In the genomic region with DNA sequence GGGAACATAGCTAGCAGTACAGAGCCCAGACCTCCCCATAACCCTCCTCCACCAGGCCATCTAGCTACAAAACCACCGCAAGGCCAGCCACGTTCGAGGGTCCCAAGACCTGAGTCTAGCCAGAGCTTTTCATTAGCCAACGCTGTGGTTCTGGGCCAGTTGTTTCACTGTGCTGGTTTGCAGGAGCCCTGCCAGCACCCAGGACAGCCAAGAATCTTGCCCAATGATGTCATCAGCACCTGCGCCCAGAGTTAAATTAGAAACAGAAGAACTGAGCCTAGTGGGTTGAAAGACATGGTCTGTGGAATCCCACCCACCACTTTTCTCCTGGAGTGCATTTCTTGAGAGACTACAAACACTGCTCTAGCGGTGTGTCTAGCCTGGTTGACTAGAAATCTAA, we compare ENCODE assay signal across 13 mouse cellular contexts. TPM values are rescaled to one million over a fixed set of nuclear protein-coding genes. Genes with fewer than 3 reads are reported as not detected.
DNase-seq lines count a peak whose midpoint lies in the region; ATAC-seq lines count a peak whose summit lies in the region.
"Had no signal": no experiment of that assay in that cellular context is flagged by ENCODE, and none has a peak within 500 bp of the region (broad histone marks: within the 10 kb centered on the region; RNA-seq: fewer than 3 reads in every experiment).

No protein-coding gene starts in this region.

- peak; percentile 56 to 63 for DNase-seq in cerebellum, postnatal 25 days
- DNase-seq in cerebellum, adult 9-11 months, result no peak
- DNase-seq in Muller cell, postnatal 12 days (ENCODE audit: inconsistent ontology term), result peak; percentile 73
- peak; percentile 80 for DNase-seq in gastrocnemius, adult 18-20 months (ENCODE audit: low spot score)
- DNase-seq in left cerebral cortex, postnatal 14 days (ENCODE audit: low spot score in 2 of 2), result peak; percentile 45 to 71

- H3K9ac ChIP-seq in midbrain, embryonic 16.5 days (ENCODE audit: low read depth, low read length), result no peak overlapping the region
- H3K9ac ChIP-seq in kidney, embryonic 16.5 days (replicated peaks; ENCODE audit: low read length), result no peak overlapping the region
- H3K9ac ChIP-seq: forebrain, embryonic 15.5 days; midbrain, embryonic 12.5 days had no signal

- intact Hi-C loops in left cerebral cortex, postnatal 14 days (cut with DNase I), result loop anchor here (5.0 kb wide), 1 partner anchor 314 kb away; no protein-coding TSS in a partner anchor

- H3K36me3 ChIP-seq in midbrain, embryonic 16.5 days (ENCODE audit: control insufficient read depth, insufficient read depth, low read length), result no peaks in the 10 kb centered on the region
- H3K36me3 ChIP-seq in kidney, embryonic 16.5 days (ENCODE audit: insufficient read depth, low read length), result no peaks in the 10 kb centered on the region
- H3K36me3 ChIP-seq: forebrain, embryonic 15.5 days; hindbrain, embryonic 10.5 days; midbrain, embryonic 12.5 days had no signal

- H3K27ac ChIP-seq in midbrain, embryonic 16.5 days (ENCODE audit: low read length), result no peak overlapping the region
- H3K27ac ChIP-seq in kidney, embryonic 16.5 days (ENCODE audit: low read length), result no peak overlapping the region
- H3K27ac ChIP-seq: forebrain, embryonic 15.5 days; hindbrain, embryonic 10.5 days; midbrain, embryonic 12.5 days had no signal

- no peak overlapping the region for H3K4me2 ChIP-seq in midbrain, embryonic 16.5 days (ENCODE audit: low read length)
- no peak overlapping the region for H3K4me2 ChIP-seq in kidney, embryonic 16.5 days (replicated peaks; ENCODE audit: low read depth, low read length)
- H3K4me2 ChIP-seq: forebrain, embryonic 15.5 days; midbrain, embryonic 12.5 days had no signal

- no peaks in the 10 kb centered on the region for H3K4me1 ChIP-seq in midbrain, embryonic 16.5 days (ENCODE audit: control insufficient read depth, insufficient read depth, low read length)
- H3K4me1 ChIP-seq in kidney, embryonic 16.5 days (ENCODE audit: insufficient read depth, low read length), result no peaks in the 10 kb centered on the region
- H3K4me1 ChIP-seq: midbrain, embryonic 12.5 days had no signal

- ATAC-seq in granulocyte monocyte progenitor cell, adult 5-6 weeks (replicated peaks; ENCODE audit: poor library complexity, severe bottlenecking), result no peak
- no peak for ATAC-seq in midbrain, embryonic 16.5 days
- no peak for ATAC-seq in kidney, embryonic 16.5 days (ENCODE audit: low FRiP score, low TSS enrichment)
- ATAC-seq: forebrain, embryonic 15.5 days had no signal

- no peaks in the 10 kb centered on the region for H3K9me3 ChIP-seq in midbrain, embryonic 16.5 days (replicated peaks; ENCODE audit: control insufficient read depth, low read length, poor library complexity, severe bottlenecking)
- no peaks in the 10 kb centered on the region for H3K9me3 ChIP-seq in kidney, embryonic 16.5 days (ENCODE audit: low read length)
- H3K9me3 ChIP-seq: forebrain, embryonic 15.5 days; hindbrain, embryonic 10.5 days; midbrain, embryonic 12.5 days had no signal

- no peaks in the 10 kb centered on the region for H3K27me3 ChIP-seq in midbrain, embryonic 16.5 days (ENCODE audit: control insufficient read depth, insufficient read depth, low read depth, low read length)
- H3K27me3 ChIP-seq in kidney, embryonic 16.5 days (ENCODE audit: insufficient read depth, low read length), result no peaks in the 10 kb centered on the region
- H3K27me3 ChIP-seq: forebrain, embryonic 15.5 days had no signal

- no peak overlapping the region for H3K4me3 ChIP-seq in midbrain, embryonic 16.5 days (ENCODE audit: low read depth, low read length)
- H3K4me3 ChIP-seq in kidney, embryonic 16.5 days (ENCODE audit: low read length), result no peak overlapping the region
- H3K4me3 ChIP-seq: forebrain, embryonic 15.5 days; hindbrain, embryonic 10.5 days; midbrain, embryonic 12.5 days had no signal

- whole genome bisulfite sequencing in midbrain, embryonic 16.5 days, result 83% methylated on average over 6 of the region's 6 CpGs
- 90% methylated on average over 6 of the region's 6 CpGs for WGBS in kidney, embryonic 16.5 days

RNA-seq across cellular contexts. Expression of gene Edn2, which starts 35.0 kb away (rescaled TPM):
- not detected for total RNA-seq in gastrocnemius, adult 18-20 months (2021)
- not detected for total RNA-seq in left cerebral cortex, postnatal 14 days (2021)
- total RNA-seq in granulocyte monocyte progenitor cell, adult 5-6 weeks (2014; fragmentation: Nextera tagmentation), result not detected in 2 replicates
- total RNA-seq in granulocyte monocyte progenitor cell, adult 5-6 weeks (2017), result not detected in 2 replicates
- polyA plus RNA-seq in midbrain, embryonic 16.5 days (2015; fragmentation: Nextera tagmentation; extraction: Ambion mirVana), result 0.19 TPM in 1 of 2 replicates, not detected in the other
- polyA plus RNA-seq in kidney, embryonic 16.5 days (2015; fragmentation: Nextera tagmentation; extraction: Ambion mirVana), result 0.10 TPM in 1 of 2 replicates, not detected in the other
- total RNA-seq: neutrophil, adult 5-6 weeks had no signal
- polyA plus RNA-seq: kidney, embryonic 14.5 days; midbrain, embryonic 12.5 days had no signal
